Mouse (Mus musculus): ENCODE measurements around the gene Cnbd2. TPM values are rescaled to one million over a fixed set of nuclear protein-coding genes. Genes with fewer than 3 reads are reported as not detected.
A peak's percentile ranks its signal among the peaks of the same experiment; 100 is the strongest.

Gene Cnbd2
- polyA plus RNA-seq, 1 experiment from 2014 or later, result 9.4 TPM

GRCm38 (mm10) chr2:156285161-156285560 lies 26.9 kb upstream of the Cnbd2 start:
- H3K4me3 ChIP-seq (ENCODE audit: low read depth, low read length), result no peak overlapping the region

GRCm38 (mm10) chr2:156286733-156287132 lies 25.4 kb upstream of the Cnbd2 start:
- Histone ChIP-seq H3K9me3 (ENCODE audit: control insufficient read depth) (no peaks in the 10 kb centered on the region), H3K4me3 (ENCODE audit: low read depth, low read length) (no peak overlapping the region), H3K36me3 (ENCODE audit: control insufficient read depth, insufficient read depth) (peaks cover 46% of the 10 kb centered on the region), H3K4me1 (replicated peaks; ENCODE audit: control insufficient read depth, insufficient read depth, low read length) (no peaks in the 10 kb centered on the region), H3K9ac (ENCODE audit: low read depth, low read length) (no peak overlapping the region), H3K27ac (ENCODE audit: low read depth, low read length) (no peak overlapping the region), H3K27me3 (replicated peaks; ENCODE audit: control insufficient read depth, insufficient read depth, low read length) (no peaks in the 10 kb centered on the region), H3K4me2 (replicated peaks; ENCODE audit: low read depth) (no peak overlapping the region)
- ATAC-seq, result no peak
- TF ChIP-seq CTCF (IDR thresholded peaks at IDR 0.05; ENCODE audit: low read depth), result 0 out of 2 replicates have a peak, but pooled peaks have one; percentile 19
- 98% methylated on average over 4 of the region's 4 CpGs for WGBS

More at GRCm38 (mm10) chr2:156285161-156285560, 26.9 kb upstream of the Cnbd2 start:
- WGBS, result 82% methylated on average over 2 of the region's 2 CpGs
- ATAC-seq, result no peak
- Histone ChIP-seq H3K36me3 (ENCODE audit: control insufficient read depth, insufficient read depth) (peaks cover 45% of the 10 kb centered on the region), H3K4me2 (replicated peaks; ENCODE audit: low read depth) (no peak overlapping the region), H3K4me1 (replicated peaks; ENCODE audit: control insufficient read depth, insufficient read depth, low read length) (no peaks in the 10 kb centered on the region), H3K9me3 (ENCODE audit: control insufficient read depth) (no peaks in the 10 kb centered on the region), H3K9ac (ENCODE audit: low read depth, low read length) (no peak overlapping the region), H3K27me3 (replicated peaks; ENCODE audit: control insufficient read depth, insufficient read depth, low read length) (no peaks in the 10 kb centered on the region), H3K27ac (ENCODE audit: low read depth, low read length) (no peak overlapping the region)
- TF ChIP-seq CTCF (IDR thresholded peaks at IDR 0.05; ENCODE audit: low read depth), result no peak

DNA sequence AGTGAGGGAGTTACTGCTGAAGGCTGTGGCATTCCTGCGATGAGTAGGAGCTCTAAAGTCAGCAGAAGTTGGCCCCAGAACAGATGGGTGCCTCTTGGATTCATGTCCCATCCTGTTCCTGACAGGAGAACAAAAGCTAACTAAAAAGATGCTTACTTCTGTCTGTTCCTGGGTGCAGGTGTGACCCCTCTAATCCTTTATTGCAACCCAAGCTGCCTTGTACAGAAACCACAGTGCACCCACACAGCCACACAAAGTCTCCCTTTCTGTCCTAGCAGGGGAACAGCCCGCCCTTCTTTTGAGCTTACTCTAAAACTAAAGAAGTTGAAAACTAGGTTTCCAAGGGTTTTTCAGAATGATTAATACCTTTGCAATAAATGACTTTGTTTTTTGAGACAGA lies 23.9 kb upstream of the Cnbd2 start:
- H3K27me3 ChIP-seq (replicated peaks; ENCODE audit: control insufficient read depth, insufficient read depth, low read length), result no peaks in the 10 kb centered on the region
- no peak for TF ChIP-seq CTCF (IDR thresholded peaks at IDR 0.05; ENCODE audit: low read depth)
- no peak overlapping the region for H3K27ac ChIP-seq (ENCODE audit: low read depth, low read length)
- H3K36me3 ChIP-seq (ENCODE audit: control insufficient read depth, insufficient read depth), result peaks cover 45% of the 10 kb centered on the region
- 90% methylated on average over 2 of the region's 2 CpGs for WGBS
- no peak overlapping the region for H3K4me2 ChIP-seq (replicated peaks; ENCODE audit: low read depth)
- no peaks in the 10 kb centered on the region for H3K9me3 ChIP-seq (ENCODE audit: control insufficient read depth)
- no peak overlapping the region for H3K9ac ChIP-seq (ENCODE audit: low read depth, low read length)
- no peak for ATAC-seq
- H3K4me3 ChIP-seq (ENCODE audit: low read depth, low read length), result no peak overlapping the region
- no peaks in the 10 kb centered on the region for H3K4me1 ChIP-seq (replicated peaks; ENCODE audit: control insufficient read depth, insufficient read depth, low read length)

DNA sequence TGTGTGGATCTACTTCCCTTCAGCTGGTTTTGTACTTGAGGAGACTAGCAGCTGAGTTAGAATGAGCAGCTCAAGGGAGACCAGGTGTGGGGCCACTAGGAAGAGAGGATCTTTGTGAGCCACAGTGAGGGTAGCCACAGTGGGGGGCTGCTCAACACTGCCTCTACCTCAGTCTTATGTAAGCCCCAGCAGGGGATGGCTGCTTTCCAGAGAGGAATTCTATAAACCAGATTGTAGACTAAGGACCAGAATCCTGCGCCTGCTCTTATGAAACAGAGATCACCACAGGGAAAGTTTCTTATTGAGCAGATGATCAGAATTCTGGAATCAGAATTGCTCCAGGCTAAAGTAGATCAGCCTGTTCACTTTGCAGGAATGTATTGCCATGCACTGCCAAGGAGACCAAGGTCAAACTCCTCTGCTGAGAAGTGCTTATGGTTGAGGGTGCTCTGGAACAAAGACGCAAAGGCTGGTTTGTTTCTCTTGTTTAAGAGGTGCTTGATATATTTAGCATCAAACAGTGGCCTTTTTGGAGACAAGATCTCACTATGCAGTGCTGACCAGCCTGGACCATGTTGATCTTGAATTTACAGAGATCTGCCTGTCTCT lies 22.4 kb upstream of the Cnbd2 start:
- H3K4me3 ChIP-seq (ENCODE audit: low read depth, low read length), result no peak overlapping the region
- no peak for ATAC-seq
- 91% methylated on average over 2 of the region's 2 CpGs for WGBS
- H3K36me3 ChIP-seq (ENCODE audit: control insufficient read depth, insufficient read depth), result peaks cover 45% of the 10 kb centered on the region
- no peak for TF ChIP-seq CTCF (IDR thresholded peaks at IDR 0.05; ENCODE audit: low read depth)
- H3K4me1 ChIP-seq (replicated peaks; ENCODE audit: control insufficient read depth, insufficient read depth, low read length), result no peaks in the 10 kb centered on the region
- H3K9ac ChIP-seq (ENCODE audit: low read depth, low read length), result no peak overlapping the region
- no peak overlapping the region for H3K27ac ChIP-seq (ENCODE audit: low read depth, low read length)
- no peaks in the 10 kb centered on the region for H3K27me3 ChIP-seq (replicated peaks; ENCODE audit: control insufficient read depth, insufficient read depth, low read length)
- no peaks in the 10 kb centered on the region for H3K9me3 ChIP-seq (ENCODE audit: control insufficient read depth)
- H3K4me2 ChIP-seq (replicated peaks; ENCODE audit: low read depth), result no peak overlapping the region

GRCm38 (mm10) chr2:156291998-156292397 lies 20.1 kb upstream of the Cnbd2 start:
- no peak overlapping the region for H3K4me3 ChIP-seq (ENCODE audit: low read depth, low read length)
- no peak overlapping the region for H3K27ac ChIP-seq (ENCODE audit: low read depth, low read length)
- no peak overlapping the region for H3K9ac ChIP-seq (ENCODE audit: low read depth, low read length)
- no peaks in the 10 kb centered on the region for H3K9me3 ChIP-seq (ENCODE audit: control insufficient read depth)
- peaks cover 46% of the 10 kb centered on the region for H3K36me3 ChIP-seq (ENCODE audit: control insufficient read depth, insufficient read depth)
- 83% methylated on average over 1 of the region's 1 CpGs for WGBS
- H3K27me3 ChIP-seq (replicated peaks; ENCODE audit: control insufficient read depth, insufficient read depth, low read length), result no peaks in the 10 kb centered on the region
- H3K4me2 ChIP-seq (replicated peaks; ENCODE audit: low read depth), result no peak overlapping the region
- TF ChIP-seq CTCF (IDR thresholded peaks at IDR 0.05; ENCODE audit: low read depth), result no peak
- no peak for ATAC-seq
- 0 out of 2 replicates have a peak, but pooled peaks cover 6% of the 10 kb centered on the region for H3K4me1 ChIP-seq (replicated peaks; ENCODE audit: control insufficient read depth, insufficient read depth, low read length)

GRCm38 (mm10) chr2:156295601-156296063 lies 16.5 kb upstream of the Cnbd2 start:
- 48% methylated on average over 2 of the region's 2 CpGs for WGBS
- Histone ChIP-seq H3K9ac (ENCODE audit: low read depth, low read length) (no peak overlapping the region), H3K4me2 (replicated peaks; ENCODE audit: low read depth) (no peak overlapping the region), H3K27me3 (replicated peaks; ENCODE audit: control insufficient read depth, insufficient read depth, low read length) (no peaks in the 10 kb centered on the region), H3K4me3 (ENCODE audit: low read depth, low read length) (no peak overlapping the region), H3K27ac (ENCODE audit: low read depth, low read length) (peak overlapping the region; percentile 82), H3K4me1 (replicated peaks; ENCODE audit: control insufficient read depth, insufficient read depth, low read length) (0 out of 2 replicates have a peak, but pooled peaks cover 6% of the 10 kb centered on the region), H3K36me3 (ENCODE audit: control insufficient read depth, insufficient read depth) (peaks cover 44% of the 10 kb centered on the region), H3K9me3 (ENCODE audit: control insufficient read depth) (no peaks in the 10 kb centered on the region)
- TF ChIP-seq CTCF (IDR thresholded peaks at IDR 0.05; ENCODE audit: low read depth), result no peak
- ATAC-seq, result peak; percentile 88
